Mouse (Mus musculus): Measurements from ENCODE around the gene Gpatch8.

DNA sequence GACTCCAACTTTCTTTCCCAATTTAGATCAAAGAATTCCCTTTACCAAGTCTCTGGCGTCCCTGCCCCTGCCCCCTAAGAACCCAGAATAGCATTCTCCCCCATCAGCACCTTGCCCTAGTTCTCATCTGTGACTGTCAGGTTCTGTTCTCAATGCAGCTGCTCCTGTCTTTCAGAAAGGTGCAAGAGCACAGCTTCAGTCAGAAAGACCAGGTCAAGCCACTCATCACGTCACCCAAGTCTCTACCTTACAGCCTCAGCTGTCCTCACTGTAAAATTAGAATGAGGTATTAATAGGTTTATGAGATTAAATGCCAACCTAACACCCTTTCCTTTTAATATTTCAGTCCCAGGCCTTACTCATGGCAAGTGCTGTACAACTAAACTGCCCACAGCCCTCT is 63.0 kb downstream of the Gpatch8 start:
- TF ChIP-seq SIN3A (IDR thresholded peaks at IDR 0.05; ENCODE audit: low read length) (no peak), POLR2A (IDR thresholded peaks at IDR 0.05; ENCODE audit: control insufficient read depth in 1 of 2, insufficient read depth in 1 of 2, low read depth in 1 of 2, low read length in 2 of 2, poor library complexity in 1 of 2) (no peak), TBP (IDR thresholded peaks at IDR 0.05; ENCODE audit: low read depth, low read length) (no peak), CTCF (IDR thresholded peaks at IDR 0.05 in 2 of 3, conservative IDR thresholded peaks at IDR 0.05 in 1 of 3; ENCODE audit: control insufficient read depth in 1 of 3, insufficient read depth in 1 of 3, low read depth in 2 of 3, low read length in 3 of 3, poor library complexity in 1 of 3, severe bottlenecking in 1 of 3) (no peak), UBTF (IDR thresholded peaks at IDR 0.05; ENCODE audit: borderline replicate concordance, insufficient read depth, low read depth, low read length) (no peak), GATA1 (IDR thresholded peaks at IDR 0.05; ENCODE audit: low read depth, low read length) (no peak), EP300 (IDR thresholded peaks at IDR 0.05; ENCODE audit: low read depth in 1 of 2, low read length in 2 of 2) (no peak), NRF1 (IDR thresholded peaks at IDR 0.05; ENCODE audit: insufficient read depth, low read depth, low read length, poor library complexity, severe bottlenecking) (no peak), MYC (IDR thresholded peaks at IDR 0.05; ENCODE audit: low read depth, low read length) (no peak), E2F4 (IDR thresholded peaks at IDR 0.05; ENCODE audit: borderline replicate concordance, low read depth, low read length) (no peak), ZNF384 (IDR thresholded peaks at IDR 0.05; ENCODE audit: low read depth, low read length) (no peak), RCOR1 (IDR thresholded peaks at IDR 0.05; ENCODE audit: low read depth, low read length) (no peak), ZKSCAN1 (IDR thresholded peaks at IDR 0.05; ENCODE audit: low read depth, low read length) (no peak)
